Mouse (Mus musculus) myocyte (in vitro differentiated cells): ENCODE data around the gene Gal3st1. TPM values are rescaled to one million over a fixed set of nuclear protein-coding genes. Genes with fewer than 3 reads are reported as not detected.

Experiments used
- H3K27me3 ChIP-seq: one replicate; pipeline ENCODE4 v1.6.1; 2011; ENCODE audit not compliant: control insufficient read depth, insufficient read depth, insufficient read length
- H3K36me3 ChIP-seq: one replicate; pipeline ENCODE4 v1.6.1; 2011; ENCODE audit not compliant: control insufficient read depth, insufficient read depth
- H3K4me2 ChIP-seq: one replicate; pipeline ENCODE4 v1.6.1; 2011; ENCODE audit warnings: low read depth, control low read depth
- H3K4me3 ChIP-seq: one replicate; pipeline ENCODE4 v1.5.1; 2011; ENCODE audit warnings: mild to moderate bottlenecking, control low read depth, moderate library complexity
- H3K79me2 ChIP-seq: one replicate; pipeline ENCODE4 v1.6.1; 2011; ENCODE audit not compliant: control insufficient read depth, insufficient read depth
- H3ac ChIP-seq: one replicate; pipeline ENCODE4 v1.6.1; 2011; ENCODE audit not compliant: control insufficient read depth, insufficient read length
- CEBPB ChIP-seq: IDR thresholded peaks from 2 replicates; pipeline ENCODE4 v1.6.1; 2011; ENCODE audit warnings: mild to moderate bottlenecking, moderate library complexity; ENCODE audit not compliant: poor library complexity, insufficient read depth, severe bottlenecking
- E2F4 ChIP-seq: IDR thresholded peaks from one replicate; pipeline ENCODE4 v1.6.1; 2011; ENCODE audit warnings: mild to moderate bottlenecking, control low read depth, moderate library complexity; ENCODE audit not compliant: insufficient read depth
- MAX ChIP-seq: IDR thresholded peaks from one replicate; pipeline ENCODE4 v1.6.1; 2011; ENCODE audit warnings: low read depth, mild to moderate bottlenecking, control low read depth
- MYOD1 ChIP-seq, 3 experiments: IDR thresholded peaks; one replicate each; pipeline ENCODE4 v1.6.1; 2011; ENCODE audit warnings: control low read depth in 2 of 3, low read depth in 2 of 3, mild to moderate bottlenecking in 2 of 3, moderate library complexity in 1 of 3; ENCODE audit not compliant: insufficient read length in 2 of 3, control insufficient read depth in 1 of 3
- MYOG ChIP-seq, 3 experiments: IDR thresholded peaks; one replicate each; pipeline ENCODE4 v1.6.1; 2011; ENCODE audit warnings: control low read depth in 2 of 3, low read depth in 2 of 3, mild to moderate bottlenecking in 2 of 3; ENCODE audit not compliant: insufficient read length in 2 of 3, control insufficient read depth in 1 of 3, insufficient read depth in 1 of 3
- POLR2A ChIP-seq: IDR thresholded peaks from one replicate; pipeline ENCODE4 v1.6.1; 2011; ENCODE audit warnings: low read depth, mild to moderate bottlenecking, control low read depth, moderate library complexity; ENCODE audit not compliant: insufficient read length
- POLR2AphosphoS2 ChIP-seq: IDR thresholded peaks from one replicate; pipeline ENCODE4 v1.6.1; 2011; ENCODE audit warnings: low read depth, control low read depth; ENCODE audit not compliant: insufficient read length
- REST ChIP-seq: IDR thresholded peaks from one replicate; pipeline ENCODE4 v1.6.1; 2011; ENCODE audit warnings: mild to moderate bottlenecking, control low read depth, moderate library complexity; ENCODE audit not compliant: insufficient read depth, insufficient read length
- SRF ChIP-seq: IDR thresholded peaks from one replicate; pipeline ENCODE4 v1.6.1; 2011; ENCODE audit warnings: low read depth; ENCODE audit not compliant: control insufficient read depth, insufficient read length
- TCF12 ChIP-seq: IDR thresholded peaks from one replicate; pipeline ENCODE4 v1.6.1; 2011; ENCODE audit warnings: mild to moderate bottlenecking, control low read depth; ENCODE audit not compliant: poor library complexity, insufficient read depth, severe bottlenecking
- TCF3 ChIP-seq: IDR thresholded peaks from one replicate; pipeline ENCODE4 v1.6.1; 2011; ENCODE audit warnings: low read depth, control low read depth; ENCODE audit not compliant: insufficient read length
- USF1 ChIP-seq: IDR thresholded peaks from one replicate; pipeline ENCODE4 v1.6.1; 2011; ENCODE audit warnings: low read depth, mild to moderate bottlenecking, control low read depth, moderate library complexity
- polyA plus RNA-seq: library from polyadenylated mRNA; unstranded; fragments of >200 nt; fragmentation: generic; extraction: Trizol; gene quantifications from one replicate; pipeline ENCODE4 v1.2.1, GENCODE M21; 2012; ENCODE audit warnings: missing spikeins

The Gal3st1 gene
- polyA plus RNA-seq, result not detected

DNA sequence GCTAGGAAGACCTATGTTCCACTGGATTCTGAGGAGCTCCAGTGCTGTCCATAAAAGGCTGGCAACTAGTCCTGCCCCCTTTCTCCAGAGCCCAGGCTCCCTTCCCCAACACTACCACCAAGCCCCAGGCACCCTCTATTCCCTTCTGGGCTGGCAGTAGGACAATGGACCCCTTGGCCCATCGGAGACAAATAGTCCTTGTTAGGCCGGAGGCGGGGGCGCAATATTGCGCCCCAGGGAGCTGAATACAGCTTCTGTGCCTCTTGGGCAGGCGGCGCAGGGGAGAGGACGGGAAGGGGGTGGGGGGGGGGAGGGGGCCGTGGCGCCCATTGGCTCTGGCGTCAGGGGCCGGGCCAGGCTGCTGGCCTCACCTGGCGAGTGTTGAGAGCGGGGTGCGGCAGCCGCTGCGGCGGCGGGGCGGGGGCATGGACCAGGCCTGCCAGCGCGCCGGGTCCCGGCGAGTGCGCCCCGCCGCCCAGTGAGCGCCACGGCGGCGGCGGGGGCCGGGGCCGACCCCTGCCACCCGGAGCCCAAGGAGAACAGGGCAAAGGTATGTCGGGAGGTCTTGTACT, at the start of gene Gal3st1:
Gene Gal3st1 (plus strand): TSS at position 346 of the 572 bp plus-strand sequence.
- peaks cover 14% of the 10 kb centered on the region for H3K36me3 ChIP-seq
- no peak within 1 kb of the TSS for H3ac ChIP-seq
- H3K27me3 ChIP-seq, result no peaks in the 10 kb centered on the region
- TF ChIP-seq SRF, result no peak
- TF ChIP-seq TCF12, result no peak
- TF ChIP-seq MAX, result no peak
- no peak for TF ChIP-seq MYOD1 (IDR thresholded peaks at IDR 0.05; ENCODE audit: control insufficient read depth in 1 of 3, insufficient read length in 2 of 3, low read depth in 2 of 3)
- TF ChIP-seq CEBPB, result no peak
- TF ChIP-seq E2F4, result no peak
- H3K4me3 ChIP-seq, result no peak within 1 kb of the TSS
- no peak within 1 kb of the TSS for H3K4me2 ChIP-seq
- no peaks in the 10 kb centered on the region for H3K79me2 ChIP-seq

DNA sequence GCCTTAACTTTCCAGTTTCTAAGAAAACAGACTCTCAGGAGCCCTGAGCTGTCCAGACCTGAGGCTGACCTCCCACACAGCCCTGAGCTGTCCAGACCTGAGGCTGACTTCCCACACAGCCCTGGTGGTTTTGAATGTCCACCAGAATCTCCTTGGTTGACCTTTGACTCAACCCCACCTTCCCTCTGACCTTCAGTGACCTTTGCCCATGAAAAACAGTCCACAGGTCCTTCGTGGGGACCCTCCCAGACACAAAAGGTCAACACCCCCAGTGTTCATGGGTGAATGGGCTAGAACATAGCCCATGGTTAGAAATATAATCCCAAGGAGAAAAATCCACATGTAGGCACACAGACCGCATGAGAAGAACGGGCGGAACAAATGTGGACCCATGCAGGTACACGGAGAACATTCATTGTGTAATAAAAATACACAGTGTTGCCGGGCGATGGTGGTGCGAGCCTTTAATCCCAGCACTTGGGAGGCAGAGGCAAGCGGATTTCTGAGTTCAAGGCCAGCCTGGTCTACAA, 49.6 kb upstream of the Gal3st1 start:
- Histone ChIP-seq H3K79me2 (no peaks in the 10 kb centered on the region), H3K27me3 (peaks cover 39% of the 10 kb centered on the region), H3K36me3 (no peaks in the 10 kb centered on the region), H3K4me2 (no peak overlapping the region), H3K4me3 (no peak overlapping the region), H3ac (no peak overlapping the region)
- TF ChIP-seq MYOD1 (IDR thresholded peaks at IDR 0.05; ENCODE audit: control insufficient read depth in 1 of 3, insufficient read length in 2 of 3, low read depth in 2 of 3) (no peak), E2F4 (no peak), MYOG (IDR thresholded peaks at IDR 0.05; ENCODE audit: control insufficient read depth in 1 of 3, insufficient read depth in 1 of 3, insufficient read length in 2 of 3, low read depth in 2 of 3) (no peak), REST (no peak), TCF3 (no peak), POLR2AphosphoS2 (no peak), USF1 (no peak), SRF (no peak), MAX (no peak), POLR2A (no peak), CEBPB (no peak), TCF12 (no peak)

DNA sequence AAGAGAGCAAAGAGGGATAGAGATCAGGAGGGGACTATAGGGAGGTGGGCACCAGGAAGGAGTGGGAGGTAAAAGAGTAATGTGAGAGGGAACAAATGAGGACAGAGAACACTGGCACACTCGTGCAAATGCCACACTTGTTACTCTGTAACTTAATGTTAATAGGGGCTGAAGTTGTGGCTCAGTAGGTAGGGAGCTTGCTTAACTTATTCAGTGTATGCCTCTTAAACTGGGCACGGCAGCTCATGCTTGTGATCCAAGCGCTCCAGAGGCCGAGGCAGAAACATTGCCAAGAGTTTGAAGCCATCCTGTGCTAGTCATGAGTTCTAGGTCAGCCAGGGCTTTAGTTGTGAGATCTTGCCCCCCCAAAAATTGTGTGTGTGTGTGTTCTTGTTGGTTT, 48.3 kb upstream of the Gal3st1 start:
- peaks cover 47% of the 10 kb centered on the region for H3K27me3 ChIP-seq
- no peak overlapping the region for H3ac ChIP-seq
- no peak overlapping the region for H3K4me2 ChIP-seq
- TF ChIP-seq SRF (no peak), REST (no peak)
- H3K79me2 ChIP-seq, result no peaks in the 10 kb centered on the region
- H3K4me3 ChIP-seq, result no peak overlapping the region
- H3K36me3 ChIP-seq, result no peaks in the 10 kb centered on the region

DNA sequence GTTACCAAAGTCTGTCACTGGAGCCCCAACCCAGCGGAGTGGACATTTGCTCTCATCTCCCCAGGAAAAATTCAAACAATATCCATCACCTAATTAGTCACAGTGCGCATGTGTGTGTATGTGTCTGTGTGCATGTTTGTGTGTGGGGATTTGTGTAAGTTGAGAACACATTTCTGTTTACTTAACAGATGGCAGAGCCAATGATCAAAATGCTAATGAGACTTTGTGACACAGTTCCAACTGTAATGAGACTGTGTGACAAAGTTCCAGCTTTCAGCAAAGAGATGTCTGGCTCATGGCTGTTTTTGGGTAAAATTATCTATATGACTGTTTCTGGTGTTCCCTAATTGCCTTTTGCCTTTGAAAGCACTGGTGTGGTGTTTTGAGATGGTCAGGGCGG, 47.1 kb upstream of the Gal3st1 start:
- H3K79me2 ChIP-seq, result no peaks in the 10 kb centered on the region
- TF ChIP-seq TCF3 (no peak), USF1 (no peak), TCF12 (no peak), POLR2AphosphoS2 (no peak), REST (no peak), MAX (no peak)

DNA sequence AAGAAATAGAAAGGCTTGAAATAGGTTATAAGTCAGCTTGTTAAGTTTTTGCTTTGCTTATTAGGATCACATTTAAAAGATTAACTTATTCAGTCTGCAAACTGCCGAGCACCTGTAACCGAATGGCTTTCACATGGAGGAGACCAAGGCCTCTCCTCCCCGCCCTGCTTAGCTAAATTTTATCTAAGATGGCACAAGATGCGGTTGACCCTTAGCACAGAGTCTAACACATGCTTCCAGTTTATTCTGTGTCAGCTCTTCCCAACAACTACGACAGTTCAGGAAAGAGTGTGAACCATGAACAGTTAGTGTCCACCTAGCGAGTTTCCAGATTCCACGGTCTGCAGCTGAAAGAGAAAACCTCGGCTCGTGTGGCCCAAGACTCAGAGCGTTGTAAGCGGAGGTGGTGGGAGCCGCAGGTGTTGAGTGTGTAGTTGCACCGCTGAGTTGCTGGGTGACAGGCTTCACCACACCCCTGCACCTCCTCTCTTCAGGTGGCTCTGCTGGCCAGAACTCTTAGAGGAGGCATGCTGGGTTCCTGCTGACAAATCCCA, 46.0 kb upstream of the Gal3st1 start:
- Histone ChIP-seq H3K4me2 (no peak overlapping the region), H3K4me3 (no peak overlapping the region), H3K36me3 (no peaks in the 10 kb centered on the region), H3K79me2 (no peaks in the 10 kb centered on the region), H3K27me3 (peaks cover 59% of the 10 kb centered on the region), H3ac (no peak overlapping the region)
- TF ChIP-seq TCF12, result no peak
- no peak for TF ChIP-seq REST
- no peak for TF ChIP-seq POLR2A
- no peak for TF ChIP-seq CEBPB
- no peak for TF ChIP-seq MYOD1 (IDR thresholded peaks at IDR 0.05; ENCODE audit: control insufficient read depth in 1 of 3, insufficient read length in 2 of 3, low read depth in 2 of 3)
- TF ChIP-seq POLR2AphosphoS2, result no peak
- TF ChIP-seq SRF, result no peak
- TF ChIP-seq USF1, result no peak
- no peak for TF ChIP-seq TCF3
- no peak for TF ChIP-seq MYOG (IDR thresholded peaks at IDR 0.05; ENCODE audit: control insufficient read depth in 1 of 3, insufficient read depth in 1 of 3, insufficient read length in 2 of 3, low read depth in 2 of 3)
- TF ChIP-seq MAX, result no peak
- TF ChIP-seq E2F4, result no peak

More for the DNA sequence above, 47.1 kb upstream of the Gal3st1 start:
- Histone ChIP-seq H3K4me2 (no peak overlapping the region), H3ac (no peak overlapping the region), H3K4me3 (no peak overlapping the region), H3K27me3 (peaks cover 55% of the 10 kb centered on the region), H3K36me3 (no peaks in the 10 kb centered on the region)
